ENCODE assay signal across 23 mouse cellular contexts in the genomic region with DNA sequence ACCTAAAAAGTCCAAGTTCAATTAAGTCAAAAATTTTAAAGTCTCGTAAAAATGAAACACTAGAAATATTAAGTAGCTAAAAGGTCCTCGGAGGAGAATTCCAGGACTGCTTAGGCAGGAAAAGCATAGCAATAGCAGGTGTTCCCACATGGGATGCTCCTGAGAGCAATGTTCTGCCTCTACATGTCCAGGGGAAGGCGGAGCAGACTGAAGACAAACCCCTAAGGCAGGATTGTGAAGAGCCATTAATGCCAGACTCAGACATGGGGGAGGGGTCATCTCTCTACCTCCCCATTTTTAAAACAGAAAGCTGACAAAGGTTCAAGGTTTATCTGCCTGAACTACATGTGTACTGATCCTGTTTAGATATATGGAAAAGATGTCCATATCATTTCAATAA. TPM values are rescaled to one million over a fixed set of nuclear protein-coding genes. Genes with fewer than 3 reads are reported as not detected.
DNase-seq lines count a peak whose midpoint lies in the region; ATAC-seq and TF ChIP-seq lines count a peak whose summit lies in the region.
"Had no signal": no experiment of that assay in that cellular context is flagged by ENCODE, and none has a peak within 500 bp of the region (broad histone marks: within the 10 kb centered on the region; RNA-seq: fewer than 3 reads in every experiment).

No protein-coding gene starts in this region.

- H3K4me2 ChIP-seq in limb, embryonic 13.5 days (replicated peaks): no peak overlapping the region
- H3K4me2 ChIP-seq in CH12.LX (ENCODE audit: insufficient read depth, low read depth, poor library complexity, severe bottlenecking): peak overlapping the region; percentile 40
- H3K4me2 ChIP-seq in embryonic facial prominence, embryonic 14.5 days (ENCODE audit: low read depth, low read length): no peak overlapping the region
- H3K4me2 ChIP-seq in liver, embryonic 11.5 days: no peak overlapping the region
- H3K4me2 ChIP-seq: embryonic facial prominence, embryonic 15.5 days; hindbrain, embryonic 13.5 days had no signal

- no peak overlapping the region for H3K4me3 ChIP-seq in limb, embryonic 13.5 days
- no peak overlapping the region for H3K4me3 ChIP-seq in limb, embryonic 10.5 days
- H3K4me3 ChIP-seq in CH12.LX (replicated peaks in 1 of 3; ENCODE audit: low read depth in 2 of 3, low read length in 2 of 3, poor library complexity in 1 of 3): no peak overlapping the region
- H3K4me3 ChIP-seq in embryonic facial prominence, embryonic 14.5 days (ENCODE audit: low read depth, low read length): no peak overlapping the region
- H3K4me3 ChIP-seq in liver, embryonic 11.5 days (ENCODE audit: low read depth, low read length): no peak overlapping the region
- H3K4me3 ChIP-seq: embryonic facial prominence, embryonic 15.5 days; forebrain, embryonic 10.5 days; heart, embryonic 10.5 days; hindbrain, embryonic 13.5 days had no signal

- 0 out of 2 replicates have a peak, but pooled peaks have one; percentile 59 for ATAC-seq in limb, embryonic 13.5 days (ENCODE audit: low FRiP score, low read depth)
- ATAC-seq in embryonic facial prominence, embryonic 14.5 days (ENCODE audit: low read depth): no peak
- no peak for ATAC-seq in liver, embryonic 11.5 days (replicated peaks; ENCODE audit: low FRiP score)
- ATAC-seq: forebrain, embryonic 14.5 days; hindbrain, postnatal 0 days; Patski had no signal

- no peak for TF ChIP-seq CTCF in CH12.LX (conservative IDR thresholded peaks at IDR 0.05 in 1 of 2, IDR thresholded peaks at IDR 0.05 in 1 of 2; ENCODE audit: low read depth in 2 of 2, low read length in 2 of 2)

- no peaks in the 10 kb centered on the region for H3K27me3 ChIP-seq in limb, embryonic 13.5 days
- H3K27me3 ChIP-seq in limb, embryonic 10.5 days (ENCODE audit: low read depth, poor library complexity, severe bottlenecking): no peaks in the 10 kb centered on the region
- no peaks in the 10 kb centered on the region for H3K27me3 ChIP-seq in CH12.LX (replicated peaks)
- H3K27me3 ChIP-seq in embryonic facial prominence, embryonic 14.5 days (replicated peaks; ENCODE audit: control insufficient read depth, insufficient read depth, low read length): no peaks in the 10 kb centered on the region
- no peaks in the 10 kb centered on the region for H3K27me3 ChIP-seq in liver, embryonic 11.5 days (replicated peaks; ENCODE audit: control insufficient read depth, insufficient read depth, low read length)
- H3K27me3 ChIP-seq: embryonic facial prominence, embryonic 15.5 days; Patski had no signal

- in situ Hi-C loops in CH12.LX (cut with MboI; ENCODE audit: low pct_ligation_motif_present, low pct_unique_long_range_greater_than_20kb, low sequenced_read_pairs): no loop called here

- H3K36me3 ChIP-seq in limb, embryonic 13.5 days: no peaks in the 10 kb centered on the region
- no peaks in the 10 kb centered on the region for H3K36me3 ChIP-seq in limb, embryonic 10.5 days
- peaks cover 2 to 16% of the 10 kb centered on the region in 2 experiments for H3K36me3 ChIP-seq in CH12.LX (replicated peaks in 1 of 2; ENCODE audit: control insufficient read depth in 1 of 2, insufficient read depth in 1 of 2, low read length in 1 of 2)
- no peaks in the 10 kb centered on the region for H3K36me3 ChIP-seq in embryonic facial prominence, embryonic 14.5 days (ENCODE audit: control insufficient read depth, insufficient read depth, low read length)
- H3K36me3 ChIP-seq in liver, embryonic 11.5 days (ENCODE audit: control insufficient read depth, insufficient read depth, low read length): no peaks in the 10 kb centered on the region
- H3K36me3 ChIP-seq: embryonic facial prominence, embryonic 15.5 days; forebrain, embryonic 10.5 days; heart, embryonic 10.5 days had no signal

- peaks cover 13% of the 10 kb centered on the region for H3K79me2 ChIP-seq in CH12.LX (replicated peaks; ENCODE audit: control insufficient read depth, extremely low read depth, insufficient read depth, poor library complexity, severe bottlenecking)

- dilution Hi-C loops in CH12.LX (cut with MboI; ENCODE audit: extremely low pct_ligation_motif_present, extremely low pct_unique_long_range_greater_than_20kb, low sequenced_read_pairs): no loop called here

- H3K9ac ChIP-seq in limb, embryonic 13.5 days: no peak overlapping the region
- no peak overlapping the region for H3K9ac ChIP-seq in CH12.LX (ENCODE audit: insufficient read depth, low read depth)
- H3K9ac ChIP-seq in embryonic facial prominence, embryonic 14.5 days (ENCODE audit: low read depth, low read length): no peak overlapping the region
- no peak overlapping the region for H3K9ac ChIP-seq in liver, embryonic 11.5 days (ENCODE audit: low read depth, low read length)
- H3K9ac ChIP-seq: embryonic facial prominence, embryonic 15.5 days; hindbrain, embryonic 13.5 days had no signal

- no peak for DNase-seq in limb, embryonic 10.5 days (ENCODE audit: low spot score)
- DNase-seq in 416B (ENCODE audit: low read depth) (peak; percentile 54), CH12.LX (ENCODE audit: extremely low read depth) (peak; percentile 49)
- DNase-seq in embryonic facial prominence, embryonic 14.5 days (ENCODE audit: low spot score): peak; percentile 59
- DNase-seq in heart, adult 9 months (ENCODE audit: low spot score in 2 of 2): no peak
- no peak for DNase-seq in layer of hippocampus, postnatal 10 days (ENCODE audit: low spot score in 2 of 2)
- DNase-seq in liver, embryonic 11.5 days (ENCODE audit: low spot score): no peak
- DNase-seq: adrenal gland, adult 8-10 months; cerebellum, adult 11 months; cerebellum, adult 9-10 months; cerebellum, postnatal 25 days; gastrocnemius, postnatal 36 days; heart, adult 11 months; heart, postnatal 10 days; heart, postnatal 4 days had no signal

- H3K4me1 ChIP-seq in limb, embryonic 13.5 days: peaks cover 8% of the 10 kb centered on the region; the same call in 1 of the 2 replicates
- peaks cover 3% of the 10 kb centered on the region; the same call in 1 of the 2 replicates for H3K4me1 ChIP-seq in limb, embryonic 10.5 days
- H3K4me1 ChIP-seq in CH12.LX (ENCODE audit: control insufficient read depth in 1 of 2, insufficient read depth in 2 of 2): peaks cover 7 to 54% of the 10 kb centered on the region in 2 experiments; a peak in 3 of 4 replicates
- H3K4me1 ChIP-seq in embryonic facial prominence, embryonic 14.5 days (ENCODE audit: control insufficient read depth, insufficient read depth, low read length): no peaks in the 10 kb centered on the region
- H3K4me1 ChIP-seq in liver, embryonic 11.5 days (replicated peaks; ENCODE audit: control insufficient read depth, insufficient read depth, low read length): no peaks in the 10 kb centered on the region
- H3K4me1 ChIP-seq: embryonic facial prominence, embryonic 15.5 days; forebrain, embryonic 10.5 days had no signal

- H3K27ac ChIP-seq in limb, embryonic 13.5 days: no peak overlapping the region
- H3K27ac ChIP-seq in limb, embryonic 10.5 days: no peak overlapping the region
- H3K27ac ChIP-seq in CH12.LX (ENCODE audit: insufficient read depth, low read depth): 0 out of 2 replicates have a peak overlapping the region, but pooled peaks have one; percentile 26
- no peak overlapping the region for H3K27ac ChIP-seq in embryonic facial prominence, embryonic 14.5 days (replicated peaks; ENCODE audit: low read depth, low read length)
- H3K27ac ChIP-seq in liver, embryonic 11.5 days (ENCODE audit: low read depth, low read length): no peak overlapping the region
- H3K27ac ChIP-seq: embryonic facial prominence, embryonic 15.5 days; forebrain, embryonic 10.5 days; heart, embryonic 10.5 days; hindbrain, embryonic 13.5 days; hindbrain, postnatal 0 days had no signal

- TF ChIP-seq POLR2A in CH12.LX (IDR thresholded peaks at IDR 0.05; ENCODE audit: low read depth, low read length): no peak

- no peak for TF ChIP-seq RAD21 in CH12.LX (IDR thresholded peaks at IDR 0.05; ENCODE audit: low read depth, low read length)

- H3K9me3 ChIP-seq in limb, embryonic 13.5 days: no peaks in the 10 kb centered on the region
- no peaks in the 10 kb centered on the region for H3K9me3 ChIP-seq in limb, embryonic 10.5 days (replicated peaks)
- H3K9me3 ChIP-seq in CH12.LX (replicated peaks; ENCODE audit: low read length): no peaks in the 10 kb centered on the region
- no peaks in the 10 kb centered on the region for H3K9me3 ChIP-seq in embryonic facial prominence, embryonic 14.5 days (ENCODE audit: control insufficient read depth, low read length)
- H3K9me3 ChIP-seq in liver, embryonic 11.5 days (ENCODE audit: control insufficient read depth, low read length): no peaks in the 10 kb centered on the region
- H3K9me3 ChIP-seq: embryonic facial prominence, embryonic 15.5 days; forebrain, embryonic 10.5 days; heart, embryonic 10.5 days; hindbrain, embryonic 13.5 days had no signal

- 66% methylated on average over 3 of the region's 3 CpGs for WGBS in limb, embryonic 13.5 days
- WGBS in limb, embryonic 10.5 days: 88% methylated on average over 3 of the region's 3 CpGs
- 77% methylated on average over 3 of the region's 3 CpGs for WGBS in embryonic facial prominence, embryonic 14.5 days
- WGBS in liver, embryonic 11.5 days: 89% methylated on average over 3 of the region's 3 CpGs

- TF ChIP-seq EP300 in CH12.LX (IDR thresholded peaks at IDR 0.05; ENCODE audit: low read length): no peak

TF ChIP-seq in CH12.LX, 34 proteins besides CTCF, POLR2A, EP300 and RAD21:
- TF ChIP-seq CHD1 (IDR thresholded peaks at IDR 0.05; ENCODE audit: low read depth, low read length): no peak
- TF ChIP-seq SIN3A (IDR thresholded peaks at IDR 0.05; ENCODE audit: low read length): no peak
- no peak for TF ChIP-seq MAX (IDR thresholded peaks at IDR 0.05; ENCODE audit: low read length)
- no peak for TF ChIP-seq USF1 (IDR thresholded peaks at IDR 0.05; ENCODE audit: low read depth, low read length)
- TF ChIP-seq USF2 (conservative IDR thresholded peaks at IDR 0.05; ENCODE audit: low read depth, low read length): no peak
- TF ChIP-seq RCOR1 (conservative IDR thresholded peaks at IDR 0.05; ENCODE audit: low read depth, low read length): no peak
- no peak for TF ChIP-seq ZKSCAN1 (IDR thresholded peaks at IDR 0.05; ENCODE audit: borderline replicate concordance, low read depth, low read length)
- TF ChIP-seq ZNF384 (IDR thresholded peaks at IDR 0.05; ENCODE audit: low read depth, low read length): no peak
- TF ChIP-seq KAT2A (IDR thresholded peaks at IDR 0.05; ENCODE audit: insufficient replicate concordance, low read length): no peak

RNA-seq across cellular contexts. Expression of gene Mgat4a, which starts 45.7 kb away (rescaled TPM):
- 4.4 and 5.7 TPM in 2 replicates for polyA plus RNA-seq in limb, embryonic 13.5 days (2015; fragmentation: Nextera tagmentation; extraction: Ambion mirVana)
- polyA plus RNA-seq in limb, embryonic 10.5 days (2016; fragmentation: Nextera tagmentation; extraction: Ambion mirVana): 3.0 and 4.2 TPM in 2 replicates
- total RNA-seq in CH12.LX (2012; rRNA removed) (23.2 and 25.1 TPM in 2 replicates), CH12.LX (2014; rRNA removed) (22.9 and 25.4 TPM in 2 replicates)
- 19.9 and 22.3 TPM in 2 replicates for polyA plus RNA-seq in CH12.LX (2012; ENCODE audit: insufficient read length, low read depth)
- 8.4 and 8.9 TPM in 2 replicates for polyA plus RNA-seq in embryonic facial prominence, embryonic 14.5 days (2014; fragmentation: Nextera tagmentation; extraction: Ambion mirVana)
- 10 to 100 TPM; 23.9 to 26.6 TPM for total RNA-seq in layer of hippocampus, postnatal 10 days (2021)
- 2.6 TPM in 2 replicates for polyA plus RNA-seq in liver, embryonic 11.5 days (2014; fragmentation: Nextera tagmentation; extraction: Ambion mirVana)

Comparison
In these comparisons a context has a peak if more than half of its experiments do, and no peak if none do; other contexts are left out.
1. DNase-seq: peak in 416B (single experiment), CH12.LX (single experiment) and embryonic facial prominence, embryonic 14.5 days (single experiment); none in limb, embryonic 10.5 days (single experiment), heart, adult 9 months (0 of 2), layer of hippocampus, postnatal 10 days (0 of 2) and liver, embryonic 11.5 days (single experiment).